Mouse (Mus musculus): ENCODE data around the gene Cyp2w1. TPM values are rescaled to one million over a fixed set of nuclear protein-coding genes. Genes with fewer than 3 reads are reported as not detected.
"Not testable (repeated sequence)": the region's sequence is repeated elsewhere in the genome, so short reads cannot be mapped to it uniquely, and the experiment has no call there.

Gene Cyp2w1
- polyA plus RNA-seq, 1 experiment: not detected

- TF ChIP-seq POLR2A (IDR thresholded peaks at IDR 0.05; ENCODE audit: extremely low read depth, insufficient read depth, low read length) (no peak), CTCF (IDR thresholded peaks at IDR 0.05; ENCODE audit: extremely low read depth, insufficient read depth, low read length) (no peak)
- Histone ChIP-seq H3K27ac (ENCODE audit: insufficient read depth, low read length) (peak overlapping the region; percentile 94; the same call in 1 of the 2 replicates), H3K4me1 (ENCODE audit: control insufficient read depth, insufficient read depth, low read length) (peaks cover 16% of the 10 kb centered on the region), H3K4me3 (ENCODE audit: insufficient read depth, low read length) (no peak overlapping the region)
Measured at GRCm38 (mm10) chr5:139388195-139388570, 35.8 kb downstream of the Cyp2w1 start.

- Histone ChIP-seq H3K4me1 (ENCODE audit: control insufficient read depth, insufficient read depth, low read length) (peaks cover 16% of the 10 kb centered on the region), H3K27ac (ENCODE audit: insufficient read depth, low read length) (peak overlapping the region; percentile 94), H3K4me3 (ENCODE audit: insufficient read depth, low read length) (no peak overlapping the region)
- no peak for TF ChIP-seq POLR2A (IDR thresholded peaks at IDR 0.05; ENCODE audit: extremely low read depth, insufficient read depth, low read length)
- TF ChIP-seq CTCF (IDR thresholded peaks at IDR 0.05; ENCODE audit: extremely low read depth, insufficient read depth, low read length): no peak
Measured at GRCm38 (mm10) chr5:139388694-139389675, 36.6 kb downstream of the Cyp2w1 start.

DNA sequence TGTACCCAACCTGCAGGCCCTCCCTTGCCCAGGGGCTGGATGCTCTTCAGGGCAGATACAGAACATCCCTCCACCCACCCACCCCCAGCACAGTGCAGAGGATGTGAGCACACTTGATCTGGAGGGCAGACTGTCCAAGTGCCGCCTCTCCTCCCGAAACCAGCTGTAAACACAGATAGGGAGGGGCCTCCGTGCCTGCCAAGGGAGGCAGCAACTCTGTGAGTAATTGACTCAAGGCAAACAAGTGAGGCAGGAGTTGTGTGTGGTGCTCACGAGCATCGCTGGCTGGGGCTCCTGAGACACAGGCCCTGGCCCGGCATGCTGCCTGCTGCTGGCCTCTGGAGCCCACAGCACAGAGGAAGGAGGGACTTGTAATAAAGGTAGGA, 37.3 kb downstream of the Cyp2w1 start:
- peak; percentile 16; the same call in 1 of the 2 replicates for TF ChIP-seq POLR2A (IDR thresholded peaks at IDR 0.05; ENCODE audit: extremely low read depth, insufficient read depth, low read length)
- TF ChIP-seq CTCF (IDR thresholded peaks at IDR 0.05; ENCODE audit: extremely low read depth, insufficient read depth, low read length): no peak
- Histone ChIP-seq H3K4me1 (ENCODE audit: control insufficient read depth, insufficient read depth, low read length) (peaks cover 15% of the 10 kb centered on the region), H3K4me3 (ENCODE audit: insufficient read depth, low read length) (no peak overlapping the region), H3K27ac (ENCODE audit: insufficient read depth, low read length) (peak overlapping the region; percentile 94)

- Histone ChIP-seq H3K4me1 (ENCODE audit: control insufficient read depth, insufficient read depth, low read length) (peaks cover 15% of the 10 kb centered on the region), H3K27ac (ENCODE audit: insufficient read depth, low read length) (peak overlapping the region; percentile 94)
- H3K4me3 ChIP-seq (ENCODE audit: insufficient read depth, low read length): not testable (repeated sequence)
Measured at GRCm38 (mm10) chr5:139390324-139391119, 38.1 kb downstream of the Cyp2w1 start.

DNA sequence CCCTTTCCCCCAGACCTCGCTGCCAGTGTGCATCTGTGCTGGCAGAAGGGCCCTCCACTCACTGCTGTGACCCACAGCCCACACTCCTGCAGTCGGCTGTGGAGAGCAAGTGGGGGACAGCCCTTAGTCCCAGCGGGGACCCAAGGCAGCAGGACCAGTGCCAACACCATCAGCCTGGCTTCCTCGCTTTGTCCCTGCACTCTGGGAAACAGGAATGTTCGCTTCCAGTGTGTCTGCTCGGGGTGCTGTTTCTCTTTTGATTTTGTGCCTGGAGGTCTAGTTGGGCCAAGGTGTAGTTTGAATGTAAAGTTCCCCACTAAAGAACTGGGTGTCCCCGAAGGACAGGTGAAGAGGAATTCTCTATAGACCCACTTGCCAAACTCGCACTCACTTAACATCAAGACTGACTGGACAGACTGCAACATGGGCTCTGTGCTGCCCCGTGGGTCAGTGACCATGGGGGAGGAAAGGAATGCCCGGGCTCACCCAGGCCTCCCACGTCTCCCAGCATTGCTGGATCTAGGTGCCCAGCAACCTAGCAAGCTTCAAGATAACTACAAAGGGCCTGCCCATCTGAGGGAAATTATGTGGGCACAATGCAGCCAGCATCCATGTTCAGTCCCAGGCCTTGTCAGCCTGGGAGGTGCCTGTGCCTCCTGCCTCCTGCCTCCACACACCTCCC, 39.0 kb downstream of the Cyp2w1 start:
- TF ChIP-seq POLR2A (IDR thresholded peaks at IDR 0.05; ENCODE audit: extremely low read depth, insufficient read depth, low read length) (no peak), CTCF (IDR thresholded peaks at IDR 0.05; ENCODE audit: extremely low read depth, insufficient read depth, low read length) (no peak)
- Histone ChIP-seq H3K4me3 (ENCODE audit: insufficient read depth, low read length) (no peak overlapping the region), H3K27ac (ENCODE audit: insufficient read depth, low read length) (peak overlapping the region; percentile 60), H3K4me1 (ENCODE audit: control insufficient read depth, insufficient read depth, low read length) (peaks cover 15% of the 10 kb centered on the region)

GRCm38 (mm10) chr5:139392219-139393196, 40.1 kb downstream of the Cyp2w1 start:
- Histone ChIP-seq H3K27ac (ENCODE audit: insufficient read depth, low read length) (peak overlapping the region; percentile 49; the same call in 1 of the 2 replicates), H3K4me1 (ENCODE audit: control insufficient read depth, insufficient read depth, low read length) (peaks cover 15% of the 10 kb centered on the region), H3K4me3 (ENCODE audit: insufficient read depth, low read length) (no peak overlapping the region)
- no peak for TF ChIP-seq POLR2A (IDR thresholded peaks at IDR 0.05; ENCODE audit: extremely low read depth, insufficient read depth, low read length)

- TF ChIP-seq CTCF (IDR thresholded peaks at IDR 0.05; ENCODE audit: extremely low read depth, insufficient read depth, low read length): no peak
- TF ChIP-seq POLR2A (IDR thresholded peaks at IDR 0.05; ENCODE audit: extremely low read depth, insufficient read depth, low read length): no peak
- Histone ChIP-seq H3K4me1 (ENCODE audit: control insufficient read depth, insufficient read depth, low read length) (peaks cover 21% of the 10 kb centered on the region), H3K27ac (ENCODE audit: insufficient read depth, low read length) (no peak overlapping the region), H3K4me3 (ENCODE audit: insufficient read depth, low read length) (no peak overlapping the region)
Measured at GRCm38 (mm10) chr5:139393197-139393588, 40.8 kb downstream of the Cyp2w1 start.

GRCm38 (mm10) chr5:139394399-139394798, 42.0 kb downstream of the Cyp2w1 start:
- Histone ChIP-seq H3K4me3 (ENCODE audit: insufficient read depth, low read length) (no peak overlapping the region), H3K27ac (ENCODE audit: insufficient read depth, low read length) (no peak overlapping the region), H3K4me1 (ENCODE audit: control insufficient read depth, insufficient read depth, low read length) (peaks cover 18% of the 10 kb centered on the region)
- TF ChIP-seq CTCF (IDR thresholded peaks at IDR 0.05; ENCODE audit: extremely low read depth, insufficient read depth, low read length) (no peak), POLR2A (IDR thresholded peaks at IDR 0.05; ENCODE audit: extremely low read depth, insufficient read depth, low read length) (no peak)

Measured in cortical plate, adult 2 months (tissue).